Mouse (Mus musculus) forebrain, embryonic 15.5 days (tissue): ENCODE measurements at regions not wholly inside any gene's neighbourhood (a gene's known extent, or its start where the extent isn't known, plus 50 kb on each side); places are given as distances from the start of the nearest gene placed in this dataset.
"Not testable (repeated sequence)": the region's sequence is repeated elsewhere in the genome, so short reads cannot be mapped to it uniquely, and the experiment has no call there.

Experiments
- ATAC-seq: fragments of 200-750 bp; cut with Nextera tagmentation; replicated peaks from 2 replicates; pipeline ENCODE4 v1.8.0; 2017; ENCODE audit warnings: mild to moderate bottlenecking, moderate TSS enrichment, moderate library complexity
- H3K27ac ChIP-seq: fragments of 300-500 bp; sonication (generic); replicated peaks from 2 replicates; pipeline ENCODE4 v1.5.1; 2015; ENCODE audit warnings: mild to moderate bottlenecking, inconsistent platforms
- H3K27me3 ChIP-seq: fragments of 300-500 bp; sonication (generic); 2 replicates; pipeline ENCODE4 v1.6.1; 2015; ENCODE audit warnings: inconsistent platforms
- H3K36me3 ChIP-seq: fragments of 300-500 bp; sonication (generic); 2 replicates; pipeline ENCODE4 v1.6.1; 2015; ENCODE audit warnings: mild to moderate bottlenecking, inconsistent platforms
- H3K4me1 ChIP-seq: fragments of 300-500 bp; sonication (generic); 2 replicates; pipeline ENCODE4 v1.6.1; 2015; ENCODE audit warnings: inconsistent platforms
- H3K4me2 ChIP-seq: fragments of 300-500 bp; sonication (generic); replicated peaks from 2 replicates; pipeline ENCODE4 v1.6.1; 2015; ENCODE audit warnings: mild to moderate bottlenecking, inconsistent platforms
- H3K4me3 ChIP-seq: fragments of 300-500 bp; sonication (generic); 2 replicates; pipeline ENCODE4 v1.5.1; 2015; ENCODE audit warnings: mild to moderate bottlenecking, inconsistent platforms
- H3K9ac ChIP-seq: fragments of 300-500 bp; sonication (generic); replicated peaks from 2 replicates; pipeline ENCODE4 v1.6.1; 2015; ENCODE audit warnings: mild to moderate bottlenecking, inconsistent platforms
- H3K9me3 ChIP-seq: fragments of 300-500 bp; sonication (generic); 2 replicates; pipeline ENCODE4 v1.6.1; 2016; ENCODE audit warnings: inconsistent platforms
- WGBS: fragments of 180-500 bp; shearing (Covaris S2); methylation state at CpG from one replicate; pipeline ENCODE4 v1.1.7; 2015; ENCODE audit warnings: mixed read lengths; 5-methylcytosine and 5-hydroxymethylcytosine counted together

GRCm38 (mm10) chr12:29356681-29357397, 171.3 kb upstream of the Myt1l start:
- H3K36me3 ChIP-seq, result no peaks in the 10 kb centered on the region
- 11% methylated on average over 11 of the region's 11 CpGs for WGBS
- peak; percentile 69 for ATAC-seq
- no peak overlapping the region for H3K4me2 ChIP-seq
- no peaks in the 10 kb centered on the region for H3K27me3 ChIP-seq
- H3K9ac ChIP-seq, result 0 out of 2 replicates have a peak overlapping the region, but pooled peaks have one; percentile 16
- H3K4me3 ChIP-seq, result no peak overlapping the region
- no peaks in the 10 kb centered on the region for H3K9me3 ChIP-seq
- H3K27ac ChIP-seq, result peak overlapping the region; percentile 84
- peaks cover 27% of the 10 kb centered on the region for H3K4me1 ChIP-seq

- ATAC-seq, result no peak
- Histone ChIP-seq H3K4me2 (no peak overlapping the region), H3K4me3 (no peak overlapping the region), H3K36me3 (no peaks in the 10 kb centered on the region), H3K9me3 (no peaks in the 10 kb centered on the region), H3K9ac (no peak overlapping the region), H3K4me1 (peaks cover 17% of the 10 kb centered on the region), H3K27ac (no peak overlapping the region), H3K27me3 (no peaks in the 10 kb centered on the region)
- WGBS, result 87% methylated on average over 6 of the region's 6 CpGs
These were observed 166.9 kb upstream of the Myt1l start for GRCm38 (mm10) chr12:29361236-29361635.

GRCm38 (mm10) chr12:29367741-29368106, 160.5 kb upstream of the Myt1l start:
- H3K4me2 ChIP-seq, result peak overlapping the region; percentile 47
- not testable (repeated sequence) for H3K9me3 ChIP-seq, H3K36me3 ChIP-seq, ATAC-seq, H3K27me3 ChIP-seq
- H3K4me3 ChIP-seq, result peak overlapping the region; percentile 24
- peak overlapping the region; percentile 45 for H3K9ac ChIP-seq
- WGBS, result 28% methylated on average over 3 of the region's 3 CpGs
- peaks cover 23% of the 10 kb centered on the region for H3K4me1 ChIP-seq
- peak overlapping the region; percentile 90 for H3K27ac ChIP-seq

- Histone ChIP-seq H3K4me1 (peaks cover 23% of the 10 kb centered on the region), H3K4me2 (peak overlapping the region; percentile 47), H3K4me3 (peak overlapping the region; percentile 24), H3K27ac (peak overlapping the region; percentile 90), H3K27me3 (no peaks in the 10 kb centered on the region), H3K36me3 (no peaks in the 10 kb centered on the region), H3K9ac (peak overlapping the region; percentile 45), H3K9me3 (no peaks in the 10 kb centered on the region)
- WGBS, result 2% methylated on average over 19 of the region's 19 CpGs
- ATAC-seq, result peak; percentile 93
These were observed 159.9 kb upstream of the Myt1l start for GRCm38 (mm10) chr12:29368107-29368819.

GRCm38 (mm10) chr12:29368820-29369175, 159.4 kb upstream of the Myt1l start:
- peak; percentile 62 for ATAC-seq
- Histone ChIP-seq H3K27ac (peak overlapping the region; percentile 90), H3K4me2 (peak overlapping the region; percentile 47), H3K9ac (peak overlapping the region; percentile 45), H3K36me3 (no peaks in the 10 kb centered on the region), H3K4me1 (peaks cover 23% of the 10 kb centered on the region), H3K4me3 (peak overlapping the region; percentile 24), H3K27me3 (no peaks in the 10 kb centered on the region), H3K9me3 (no peaks in the 10 kb centered on the region)
- WGBS, result 15% methylated on average over 5 of the region's 5 CpGs

GRCm38 (mm10) chr12:29391756-29392155, 136.4 kb upstream of the Myt1l start:
- no peaks in the 10 kb centered on the region for H3K36me3 ChIP-seq
- no peak overlapping the region for H3K9ac ChIP-seq
- H3K27me3 ChIP-seq, result no peaks in the 10 kb centered on the region
- no peak for ATAC-seq
- no peak overlapping the region for H3K4me3 ChIP-seq
- no peak overlapping the region for H3K4me2 ChIP-seq
- no peaks in the 10 kb centered on the region for H3K9me3 ChIP-seq
- H3K27ac ChIP-seq, result no peak overlapping the region
- 87% methylated on average over 5 of the region's 5 CpGs for WGBS
- H3K4me1 ChIP-seq, result peaks cover 10% of the 10 kb centered on the region

GRCm38 (mm10) chr12:29394271-29394670, 133.9 kb upstream of the Myt1l start:
- Histone ChIP-seq H3K27me3 (no peaks in the 10 kb centered on the region), H3K4me1 (peaks cover 10% of the 10 kb centered on the region), H3K4me3 (no peak overlapping the region), H3K9ac (no peak overlapping the region), H3K27ac (no peak overlapping the region), H3K4me2 (no peak overlapping the region), H3K36me3 (no peaks in the 10 kb centered on the region), H3K9me3 (no peaks in the 10 kb centered on the region)
- no peak for ATAC-seq
- 49% methylated on average over 1 of the region's 1 CpGs for WGBS

GRCm38 (mm10) chr12:29394881-29395280, 133.3 kb upstream of the Myt1l start:
- H3K4me2 ChIP-seq, result no peak overlapping the region
- no peak overlapping the region for H3K9ac ChIP-seq
- H3K27me3 ChIP-seq, result no peaks in the 10 kb centered on the region
- H3K9me3 ChIP-seq, result no peaks in the 10 kb centered on the region
- no peak overlapping the region for H3K4me3 ChIP-seq
- no peak for ATAC-seq
- H3K36me3 ChIP-seq, result no peaks in the 10 kb centered on the region
- H3K4me1 ChIP-seq, result peaks cover 10% of the 10 kb centered on the region
- 4% methylated on average over 6 of the region's 6 CpGs for WGBS
- H3K27ac ChIP-seq, result no peak overlapping the region

GRCm38 (mm10) chr12:29395401-29395982, 132.7 kb upstream of the Myt1l start:
- 81% methylated on average over 14 of the region's 14 CpGs for WGBS
- ATAC-seq, result no peak
- Histone ChIP-seq H3K36me3 (no peaks in the 10 kb centered on the region), H3K4me1 (peaks cover 10% of the 10 kb centered on the region), H3K4me2 (no peak overlapping the region), H3K4me3 (no peak overlapping the region), H3K27ac (no peak overlapping the region), H3K9me3 (no peaks in the 10 kb centered on the region), H3K27me3 (no peaks in the 10 kb centered on the region), H3K9ac (no peak overlapping the region)

- Histone ChIP-seq H3K27ac (no peak overlapping the region), H3K9me3 (no peaks in the 10 kb centered on the region), H3K27me3 (no peaks in the 10 kb centered on the region), H3K4me2 (no peak overlapping the region), H3K4me1 (no peaks in the 10 kb centered on the region), H3K9ac (no peak overlapping the region), H3K4me3 (no peak overlapping the region), H3K36me3 (no peaks in the 10 kb centered on the region)
- 40% methylated on average over 1 of the region's 1 CpGs for WGBS
- ATAC-seq, result no peak
These were observed 123.8 kb upstream of the Myt1l start for GRCm38 (mm10) chr12:29404434-29404833.

- H3K9me3 ChIP-seq, result no peaks in the 10 kb centered on the region
- no peak overlapping the region for H3K9ac ChIP-seq
- H3K4me3 ChIP-seq, result no peak overlapping the region
- no peaks in the 10 kb centered on the region for H3K36me3 ChIP-seq
- H3K27ac ChIP-seq, result no peak overlapping the region
- H3K27me3 ChIP-seq, result no peaks in the 10 kb centered on the region
- WGBS, result 84% methylated on average over 8 of the region's 8 CpGs
- no peak overlapping the region for H3K4me2 ChIP-seq
- no peak for ATAC-seq
- H3K4me1 ChIP-seq, result no peaks in the 10 kb centered on the region
These were observed 118.7 kb upstream of the Myt1l start for GRCm38 (mm10) chr12:29409336-29410055.

- WGBS, result 61% methylated on average over 3 of the region's 3 CpGs
- Histone ChIP-seq H3K9ac (no peak overlapping the region), H3K36me3 (no peaks in the 10 kb centered on the region), H3K4me1 (no peaks in the 10 kb centered on the region), H3K4me2 (no peak overlapping the region), H3K27ac (no peak overlapping the region), H3K4me3 (no peak overlapping the region), H3K9me3 (no peaks in the 10 kb centered on the region), H3K27me3 (no peaks in the 10 kb centered on the region)
- ATAC-seq, result no peak
These were observed 94.2 kb upstream of the Myt1l start for GRCm38 (mm10) chr12:29433936-29434335.
